8 mouse cellular contexts compared by ENCODE assay signal in genomic region chr12:27341130-27341870, GRCm38 (mm10). TPM values are rescaled to one million over a fixed set of nuclear protein-coding genes. Genes with fewer than 3 reads are reported as not detected.
DNase-seq lines count a peak whose midpoint lies in the region; ATAC-seq and TF ChIP-seq lines count a peak whose summit lies in the region.

No protein-coding gene starts in this region.

- H3K27ac ChIP-seq in cortical plate, adult 2 months (ENCODE audit: insufficient read depth, low read length) = peak overlapping the region; percentile 98
- peak overlapping the region; percentile 97 for H3K27ac ChIP-seq in heart, embryonic 12.5 days (ENCODE audit: poor library complexity, severe bottlenecking)
- H3K27ac ChIP-seq in liver, embryonic 14.5 days = no peak overlapping the region
- peak overlapping the region; percentile 81 for H3K27ac ChIP-seq in olfactory bulb, adult 2 months (ENCODE audit: insufficient read depth, low read depth, low read length)
- H3K27ac ChIP-seq in thymus, adult 2 months (ENCODE audit: control insufficient read depth, insufficient read depth, low read length) = no peak overlapping the region

- no peaks in the 10 kb centered on the region for H3K9me3 ChIP-seq in heart, embryonic 12.5 days (replicated peaks)
- no peaks in the 10 kb centered on the region for H3K9me3 ChIP-seq in liver, embryonic 14.5 days (ENCODE audit: control insufficient read depth, low read length)

- TF ChIP-seq EP300 in liver, embryonic 14.5 days (IDR thresholded peaks at IDR 0.05; ENCODE audit: low read depth) = no peak

- peak overlapping the region; percentile 97 for H3K4me2 ChIP-seq in heart, embryonic 12.5 days
- H3K4me2 ChIP-seq in liver, embryonic 14.5 days (ENCODE audit: low read depth) = peak overlapping the region; percentile 54

- TF ChIP-seq CTCF in cortical plate, adult 2 months (IDR thresholded peaks at IDR 0.05; ENCODE audit: extremely low read depth, insufficient read depth, low read length) = no peak
- no peak for TF ChIP-seq CTCF in liver, embryonic 14.5 days (IDR thresholded peaks at IDR 0.05; ENCODE audit: low read depth)
- TF ChIP-seq CTCF in olfactory bulb, adult 2 months (IDR thresholded peaks at IDR 0.05; ENCODE audit: insufficient read depth, low read depth, low read length) = no peak
- TF ChIP-seq CTCF in thymus, adult 2 months (IDR thresholded peaks at IDR 0.05; ENCODE audit: borderline replicate concordance, control insufficient read depth, extremely low read depth, insufficient read depth, low read length, poor library complexity) = no peak

- H3K9ac ChIP-seq in heart, embryonic 12.5 days = peak overlapping the region; percentile 94
- H3K9ac ChIP-seq in liver, embryonic 14.5 days (replicated peaks) = no peak overlapping the region

- no peaks in the 10 kb centered on the region for H3K4me1 ChIP-seq in cortical plate, adult 2 months (ENCODE audit: control insufficient read depth, insufficient read depth, low read length)
- H3K4me1 ChIP-seq in heart, embryonic 12.5 days (replicated peaks) = peaks cover 5% of the 10 kb centered on the region; the same call in 1 of the 2 replicates
- no peaks in the 10 kb centered on the region for H3K4me1 ChIP-seq in liver, embryonic 14.5 days (replicated peaks; ENCODE audit: control insufficient read depth in 2 of 2, insufficient read depth in 2 of 2, low read length in 1 of 2)
- H3K4me1 ChIP-seq in olfactory bulb, adult 2 months (ENCODE audit: control insufficient read depth, insufficient read depth, low read length) = peaks cover 1% of the 10 kb centered on the region; the same call in 1 of the 2 replicates
- no peaks in the 10 kb centered on the region for H3K4me1 ChIP-seq in thymus, adult 2 months (replicated peaks; ENCODE audit: control insufficient read depth, insufficient read depth, low read length)

- DNase-seq in cerebellum, adult 11-12 months = peak; percentile 4
- DNase-seq in cerebellum, adult 8-10 months = no peak
- DNase-seq in layer of hippocampus, adult 11-12 months (ENCODE audit: low spot score) = peak; percentile 30
- no peak for DNase-seq in liver, embryonic 14.5 days (ENCODE audit: low read depth in 3 of 3, low spot score in 3 of 3)
- DNase-seq in thymus, adult 2 months = no peak

- ATAC-seq in heart, embryonic 12.5 days (ENCODE audit: insufficient number of reproducible peaks, low FRiP score) = no peak
- ATAC-seq in liver, embryonic 14.5 days (ENCODE audit: insufficient read depth) = no peak

- 0 out of 2 replicates have a peak, but pooled peaks cover 1% of the 10 kb centered on the region for H3K36me3 ChIP-seq in heart, embryonic 12.5 days
- no peaks in the 10 kb centered on the region for H3K36me3 ChIP-seq in liver, embryonic 14.5 days (replicated peaks; ENCODE audit: control insufficient read depth, insufficient read depth, low read depth)
- no peaks in the 10 kb centered on the region for H3K36me3 ChIP-seq in thymus, adult 2 months (ENCODE audit: control insufficient read depth, insufficient read depth, low read length)

- TF ChIP-seq POLR2A in cortical plate, adult 2 months (IDR thresholded peaks at IDR 0.05; ENCODE audit: extremely low read depth, insufficient read depth, low read length) = no peak
- TF ChIP-seq POLR2A in olfactory bulb, adult 2 months (IDR thresholded peaks at IDR 0.05; ENCODE audit: insufficient read depth, low read depth, low read length) = no peak; the same call in 1 of the 2 replicates
- TF ChIP-seq POLR2A in thymus, adult 2 months (IDR thresholded peaks at IDR 0.05; ENCODE audit: control insufficient read depth, extremely low read depth, insufficient read depth, low read length, poor library complexity) = no peak

- no peaks in the 10 kb centered on the region for H3K27me3 ChIP-seq in heart, embryonic 12.5 days (replicated peaks)
- H3K27me3 ChIP-seq in liver, embryonic 14.5 days (ENCODE audit: control insufficient read depth, insufficient read depth, low read length) = peaks cover 66% of the 10 kb centered on the region
- 0 out of 2 replicates have a peak, but pooled peaks cover 2% of the 10 kb centered on the region for H3K27me3 ChIP-seq in thymus, adult 2 months (ENCODE audit: control insufficient read depth, insufficient read depth, low read length)

- peak overlapping the region; percentile 70 for H3K4me3 ChIP-seq in cortical plate, adult 2 months (ENCODE audit: insufficient read depth, low read length)
- H3K4me3 ChIP-seq in heart, embryonic 12.5 days = peak overlapping the region; percentile 86
- peak overlapping the region; percentile 37 to 48 for H3K4me3 ChIP-seq in liver, embryonic 14.5 days (ENCODE audit: insufficient read depth in 1 of 2, low read depth in 2 of 2, low read length in 2 of 2)
- peak overlapping the region; percentile 73 for H3K4me3 ChIP-seq in olfactory bulb, adult 2 months (ENCODE audit: insufficient read depth, low read depth, low read length)
- no peak overlapping the region for H3K4me3 ChIP-seq in thymus, adult 2 months (ENCODE audit: control insufficient read depth, insufficient read depth, low read length)

- WGBS in heart, embryonic 12.5 days = under 1% methylated on average over 65 of the region's 80 CpGs
- WGBS in liver, embryonic 14.5 days (ENCODE audit: insufficient replicate concordance) = under 1% methylated on average over 80 of the region's 80 CpGs
- under 1% methylated on average over 80 of the region's 80 CpGs for WGBS in olfactory bulb, adult 2 months
- WGBS in thymus, adult 2 months = 6% methylated on average over 80 of the region's 80 CpGs

RNA-seq across cellular contexts. Expression of gene Sox11, which starts 1.1 kb away (rescaled TPM):
- 5.3 and 5.8 TPM in 2 replicates for polyA plus RNA-seq in cortical plate, adult 2 months (2012; rRNA removed)
- polyA plus RNA-seq in heart, embryonic 12.5 days (2016; fragmentation: Nextera tagmentation; extraction: Ambion mirVana) = 25.1 and 27.5 TPM in 2 replicates
- 0.37 and 0.58 TPM in 2 replicates for polyA plus RNA-seq in liver, embryonic 14.5 days (2012; rRNA removed)
- polyA plus RNA-seq in liver, embryonic 14.5 days (2014; fragmentation: Nextera tagmentation; extraction: Ambion mirVana) = 0.80 and 0.86 TPM in 2 replicates
- polyA plus RNA-seq in olfactory bulb, adult 2 months (2012; ENCODE audit: insufficient read depth, insufficient read length, low replicate concordance, missing spikeins) = not detected in 2 replicates
- polyA plus RNA-seq in thymus, adult 2 months (2012; rRNA removed) = 0.05 and 0.07 TPM in 2 replicates

Comparison
In these comparisons a context has a peak if more than half of its experiments do, and no peak if none do; other contexts are left out.
1. DNase-seq: peak in cerebellum, adult 11-12 months (single experiment) and layer of hippocampus, adult 11-12 months (single experiment); none in cerebellum, adult 8-10 months (single experiment), liver, embryonic 14.5 days (0 of 3) and thymus, adult 2 months (single experiment).
2. H3K27ac ChIP-seq: peak in cortical plate, adult 2 months (single experiment), heart, embryonic 12.5 days (single experiment) and olfactory bulb, adult 2 months (single experiment); none in liver, embryonic 14.5 days (single experiment) and thymus, adult 2 months (single experiment).